Mouse (Mus musculus): ENCODE results near the gene Dnmt3a. TPM values are rescaled to one million over a fixed set of nuclear protein-coding genes. Genes with fewer than 3 reads are reported as not detected.

Gene Dnmt3a
- total RNA-seq, 2 experiments from 2014 or later, result 184 to 206 TPM

DNA sequence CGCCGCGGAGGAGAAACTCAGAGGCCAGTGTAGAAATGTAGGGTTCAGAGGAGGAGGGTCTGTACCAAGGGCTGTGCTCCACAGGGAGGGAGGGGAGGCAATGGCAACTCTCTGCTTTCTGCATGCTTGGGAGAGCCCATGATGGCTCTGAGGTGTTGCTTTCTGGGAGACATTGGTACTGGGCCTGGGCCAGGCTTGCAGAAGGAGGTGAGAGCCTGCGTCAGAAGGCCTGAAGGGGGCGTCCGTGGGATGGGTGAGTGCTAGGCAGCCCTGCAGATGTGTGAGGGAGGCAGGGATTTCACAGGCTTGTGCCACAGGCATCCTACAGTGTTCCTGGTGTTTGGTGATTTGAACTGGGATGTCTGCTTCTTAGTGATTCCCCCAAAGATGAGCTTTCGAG is 11.2 kb downstream of the Dnmt3a start:
- DNase-seq, result peak; percentile 40
- intact Hi-C loops (cut with DNase I), result no loop called here

DNA sequence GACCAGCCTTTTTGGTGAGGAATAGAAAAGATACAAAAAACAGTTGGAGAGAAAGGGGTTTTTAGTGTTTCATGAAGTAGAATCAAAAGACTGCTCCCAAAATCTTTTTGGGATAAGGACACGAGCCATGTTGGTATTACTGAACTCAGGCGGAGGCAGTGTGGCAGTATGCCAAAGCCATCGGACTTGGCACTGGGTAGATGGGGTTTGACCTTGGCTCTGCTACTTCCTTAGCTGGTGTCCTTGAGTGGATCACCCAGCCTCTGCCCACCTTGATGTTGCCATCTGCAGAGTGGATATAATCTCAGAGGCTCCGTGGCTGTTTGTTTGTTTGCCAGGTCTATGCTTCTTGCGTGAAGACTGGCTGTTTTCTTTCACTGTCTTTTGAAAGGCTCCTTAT is 11.8 kb downstream of the Dnmt3a start:
- intact Hi-C loops (cut with DNase I), result no loop called here
- DNase-seq, result peak; percentile 58

- intact Hi-C loops (cut with DNase I), result no loop called here
- no peak for DNase-seq
These were observed 14.1 kb downstream of the Dnmt3a start for GRCm38 (mm10) chr12:3819899-3820298.

- no peak for DNase-seq
- intact Hi-C loops (cut with DNase I), result no loop called here
These were observed 17.6 kb downstream of the Dnmt3a start for GRCm38 (mm10) chr12:3823408-3823807.

DNA sequence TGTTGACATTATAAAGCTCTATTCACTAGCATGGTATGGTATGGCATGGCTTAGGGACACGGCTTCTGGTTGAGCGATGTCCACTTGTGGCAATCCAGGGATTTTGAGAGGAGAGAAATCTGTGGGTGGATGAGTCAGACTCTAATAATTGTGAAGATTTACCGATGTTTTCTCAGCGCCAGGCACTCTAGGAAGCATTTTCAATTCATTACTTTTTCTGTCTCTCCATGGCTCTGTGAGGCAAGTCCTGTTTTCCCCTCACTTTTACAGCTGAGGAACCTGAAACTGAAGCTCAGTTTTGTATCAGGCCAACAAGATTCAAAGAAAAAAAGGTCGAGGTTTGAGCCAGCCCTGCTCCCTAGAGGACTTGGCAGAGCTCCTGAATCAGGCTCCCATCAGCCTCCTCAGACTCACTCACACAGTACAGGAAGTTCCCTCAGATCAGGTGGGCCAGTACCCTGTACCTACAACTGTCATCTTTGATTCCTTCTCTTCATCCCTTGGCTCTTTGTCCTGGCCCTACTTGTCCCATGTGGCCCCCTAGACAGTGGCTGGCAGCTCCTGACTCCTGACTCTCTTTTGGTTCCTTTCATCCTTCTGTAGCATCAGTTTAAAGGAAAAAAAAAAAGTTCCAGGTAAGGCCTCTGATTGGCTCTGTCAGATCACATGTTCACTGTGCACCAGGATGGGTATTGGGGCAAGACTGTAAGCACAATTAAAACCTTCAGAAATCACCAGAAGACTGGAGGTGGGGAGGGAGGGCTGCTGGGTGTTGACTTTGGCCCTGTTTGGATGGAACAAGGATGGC is 19.3 kb downstream of the Dnmt3a start:
- no peak for DNase-seq
- intact Hi-C loops (cut with DNase I), result no loop called here

DNA sequence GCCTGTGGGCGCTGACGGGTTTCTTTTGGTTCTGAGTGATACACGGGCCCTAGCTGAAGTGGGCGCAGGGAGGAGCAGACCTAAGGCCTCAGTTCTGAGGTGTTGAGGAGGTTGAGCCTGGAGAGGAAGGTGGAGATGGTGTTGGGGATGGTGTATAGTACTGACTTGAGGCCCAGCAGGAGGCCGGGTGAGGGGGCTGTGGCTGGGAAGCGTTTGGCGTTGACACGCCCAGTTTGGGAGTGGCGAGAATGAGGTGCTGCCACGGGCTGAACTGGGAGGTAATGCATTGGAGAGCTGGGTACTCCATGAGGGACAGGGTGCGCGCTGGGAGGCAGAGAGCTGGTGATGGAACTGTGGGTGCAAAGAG is 19.9 kb downstream of the Dnmt3a start:
- no peak for DNase-seq
- intact Hi-C loops (cut with DNase I), result no loop called here

DNA sequence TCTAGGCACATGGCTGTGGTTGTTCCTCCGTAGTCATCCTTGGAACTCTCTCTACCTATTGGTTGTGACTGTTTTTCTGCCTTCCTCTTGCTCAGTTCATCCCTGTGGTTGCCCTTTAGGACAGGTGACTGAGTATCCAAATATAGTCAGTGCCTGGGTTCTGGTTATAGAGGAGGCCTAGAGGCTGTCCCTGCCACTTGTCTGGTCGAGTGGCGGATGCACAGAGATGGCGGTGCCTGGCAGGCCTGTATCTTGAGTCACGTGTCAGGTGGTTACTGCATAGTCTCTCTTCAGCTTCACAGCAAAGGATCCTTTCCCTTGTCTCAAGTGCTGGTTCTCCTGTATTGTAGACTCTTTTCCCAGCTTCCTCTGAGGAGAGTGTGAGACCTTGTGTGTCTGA is 22.0 kb downstream of the Dnmt3a start:
- no peak for DNase-seq
- intact Hi-C loops (cut with DNase I), result no loop called here

- intact Hi-C loops (cut with DNase I), result no loop called here
- DNase-seq, result no peak
These were observed 27.4 kb downstream of the Dnmt3a start for GRCm38 (mm10) chr12:3833059-3833760.

DNA sequence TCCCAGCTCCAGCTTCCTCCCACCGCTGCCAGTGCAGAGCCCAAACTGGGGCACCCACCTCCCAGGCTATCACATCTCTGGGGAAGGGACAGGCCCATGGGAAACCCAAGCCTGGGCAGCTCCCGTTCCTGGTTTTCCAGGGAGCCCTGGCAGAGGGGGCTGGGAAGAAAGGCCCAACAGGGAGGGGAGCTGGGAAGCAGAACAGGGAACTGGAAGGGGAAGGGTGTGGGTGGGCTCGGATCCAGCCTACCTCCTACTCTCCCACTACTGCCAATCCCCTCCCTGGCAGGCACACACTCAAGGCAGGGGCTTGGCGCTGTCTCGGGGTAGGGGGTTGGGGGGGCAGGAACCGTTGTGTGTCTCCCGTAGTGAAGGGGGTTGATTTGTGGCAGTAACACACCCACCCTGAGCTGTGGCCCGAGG is 28.1 kb downstream of the Dnmt3a start:
- DNase-seq, result peak; percentile 91
- intact Hi-C loops (cut with DNase I), result no loop called here

- DNase-seq, result peak; percentile 58
- intact Hi-C loops (cut with DNase I), result no loop called here
These were observed 28.8 kb downstream of the Dnmt3a start for GRCm38 (mm10) chr12:3834373-3835314.

- intact Hi-C loops (cut with DNase I), result no loop called here
- no peak for DNase-seq
These were observed 29.8 kb downstream of the Dnmt3a start for GRCm38 (mm10) chr12:3835576-3835975.

DNA sequence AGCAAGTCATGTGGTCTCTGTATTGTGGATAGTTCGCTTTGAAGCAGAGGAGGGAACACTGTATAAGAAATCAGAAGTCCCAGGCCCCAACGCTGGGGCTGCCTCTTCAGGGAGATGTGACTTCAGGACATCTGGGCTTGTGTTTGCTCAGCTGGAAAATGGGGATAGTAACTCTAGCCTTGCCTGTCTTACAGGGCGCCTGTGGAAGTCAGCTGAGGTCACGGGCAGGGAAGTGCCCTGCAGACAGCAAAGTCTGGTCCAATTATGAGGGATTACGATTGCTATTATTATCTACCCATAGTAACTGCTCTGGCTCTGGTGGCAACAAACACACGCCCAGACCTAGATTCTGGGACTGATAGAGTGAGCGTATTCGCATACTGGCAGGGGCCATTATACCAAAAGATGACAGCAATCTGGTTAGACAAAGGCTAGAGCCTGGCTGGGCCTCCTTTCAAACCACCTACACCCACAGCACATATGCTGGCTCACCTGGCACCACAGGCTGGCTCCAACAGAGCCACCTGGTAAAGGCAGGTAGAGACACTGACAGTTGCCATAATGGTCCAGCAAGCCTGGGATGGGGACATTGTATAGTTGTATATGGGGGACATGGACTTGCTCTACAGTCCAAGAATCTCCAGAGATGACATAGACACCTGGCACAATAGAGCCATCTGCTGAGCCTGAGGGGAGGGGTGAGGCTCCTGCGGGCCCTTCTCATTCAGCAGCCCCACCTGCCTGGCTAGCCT is 31.4 kb downstream of the Dnmt3a start:
- intact Hi-C loops (cut with DNase I), result no loop called here
- no peak for DNase-seq

GRCm38 (mm10) chr12:3838009-3838408 is 32.2 kb downstream of the Dnmt3a start:
- DNase-seq, result no peak
- intact Hi-C loops (cut with DNase I), result no loop called here

DNA sequence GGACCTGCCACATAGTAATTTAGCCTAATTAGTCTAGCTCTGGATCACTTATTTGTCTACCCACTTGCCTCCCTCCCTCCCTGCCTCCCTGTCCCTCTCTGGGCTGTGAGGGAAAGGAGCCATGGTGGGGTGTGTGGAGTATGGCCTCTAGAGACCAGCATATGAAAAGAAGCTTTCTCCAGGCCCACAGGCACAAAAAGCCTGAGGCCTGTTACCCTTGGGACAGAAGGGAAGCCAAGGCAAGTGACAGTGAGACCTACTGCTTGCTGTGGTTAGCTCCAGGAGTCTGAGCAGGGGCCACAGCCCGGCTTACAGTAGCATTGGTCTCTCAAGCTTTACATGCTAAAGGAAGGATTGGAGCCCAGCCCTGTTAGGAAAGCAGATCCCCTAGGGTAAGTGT is 33.9 kb downstream of the Dnmt3a start:
- no peak for DNase-seq

GRCm38 (mm10) chr12:3841121-3841520 is 35.3 kb downstream of the Dnmt3a start:
- intact Hi-C loops (cut with DNase I), result no loop called here
- DNase-seq, result peak; percentile 79

More for the DNA sequence above, 33.9 kb downstream of the Dnmt3a start:
- intact Hi-C loops (cut with DNase I), result no loop called here

GRCm38 (mm10) chr12:3842843-3843242 is 37.0 kb downstream of the Dnmt3a start:
- intact Hi-C loops (cut with DNase I), result no loop called here
- no peak for DNase-seq

GRCm38 (mm10) chr12:3843371-3843861 is 37.6 kb downstream of the Dnmt3a start:
- intact Hi-C loops (cut with DNase I), result no loop called here
- DNase-seq, result no peak

DNA sequence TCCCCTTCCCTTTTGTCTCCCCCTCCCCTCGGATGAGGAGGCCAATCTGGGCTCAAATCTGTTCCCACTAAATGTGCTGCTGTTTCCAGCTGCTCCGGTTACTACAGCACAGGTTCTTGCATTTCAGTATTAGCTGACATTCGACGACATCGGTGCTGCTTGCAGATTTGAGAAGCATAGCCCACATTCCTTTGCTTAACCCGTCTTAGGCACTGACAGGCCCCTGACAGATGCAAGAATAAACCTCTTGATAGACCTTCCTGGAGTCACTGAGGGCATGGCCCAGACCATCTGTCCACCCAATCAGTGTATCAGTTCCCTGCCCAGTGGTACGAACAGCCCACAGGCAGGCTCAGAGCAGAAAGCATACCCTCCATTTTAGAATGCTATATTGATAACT is 38.1 kb downstream of the Dnmt3a start:
- intact Hi-C loops (cut with DNase I), result no loop called here

DNA sequence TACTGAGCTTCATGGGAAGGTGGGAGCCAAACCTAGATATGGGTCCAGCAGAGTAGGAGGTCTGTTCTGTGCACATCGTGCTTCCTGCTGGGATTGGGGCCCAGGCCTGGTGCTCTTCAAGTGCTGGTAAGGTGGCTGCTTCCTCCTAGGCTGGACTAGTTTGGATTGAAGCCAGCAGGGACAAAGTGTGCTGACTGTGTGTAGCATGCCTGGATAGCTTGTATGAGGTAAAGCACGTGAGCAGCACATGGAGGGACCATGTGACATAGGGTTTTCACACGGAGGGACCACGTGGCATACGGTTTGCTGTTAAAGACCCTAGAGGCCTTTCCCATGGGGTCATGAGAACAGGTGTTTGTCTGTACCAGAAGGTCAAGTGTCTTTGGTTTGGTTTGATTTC is 38.5 kb downstream of the Dnmt3a start:
- intact Hi-C loops (cut with DNase I), result no loop called here
- DNase-seq, result no peak

More for the DNA sequence above, 38.1 kb downstream of the Dnmt3a start:
- DNase-seq, result no peak

DNA sequence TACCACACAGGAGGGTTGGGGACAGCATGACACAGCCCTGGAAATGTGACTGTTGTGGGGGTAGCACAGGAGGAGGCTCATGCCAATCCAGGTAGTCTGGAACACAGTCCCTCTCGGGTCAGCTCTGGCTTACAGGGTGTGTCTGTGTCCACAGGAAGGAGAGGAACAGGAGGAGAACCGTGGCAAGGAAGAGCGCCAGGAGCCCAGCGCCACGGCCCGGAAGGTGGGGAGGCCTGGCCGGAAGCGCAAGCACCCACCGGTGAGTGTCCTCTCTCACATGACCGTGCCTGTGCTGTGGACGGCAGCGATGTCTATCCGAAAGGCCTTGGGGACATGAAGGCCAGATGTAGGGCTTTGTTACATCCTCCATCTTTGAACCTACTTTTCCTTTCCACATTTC is 43.7 kb downstream of the Dnmt3a start:
- DNase-seq, result no peak
- intact Hi-C loops (cut with DNase I), result no loop called here
